Mouse (Mus musculus): ENCODE measurements around the gene Hook2. TPM values are rescaled to one million over a fixed set of nuclear protein-coding genes. Genes with fewer than 3 reads are reported as not detected.
A peak's percentile ranks its signal among the peaks of the same experiment; 100 is the strongest.

The Hook2 gene
- polyA plus RNA-seq, 1 experiment from 2014 or later, result 68.6 TPM

- WGBS, result 54% methylated on average over 5 of the region's 5 CpGs
- H3K4me3 ChIP-seq (ENCODE audit: low read depth, low read length), result no peak overlapping the region
- H3K27ac ChIP-seq (ENCODE audit: low read depth, low read length), result no peak overlapping the region
These were observed 26.8 kb downstream of the Hook2 start for GRCm38 (mm10) chr8:85017209-85017608.

GRCm38 (mm10) chr8:85021514-85022055 is 31.2 kb downstream of the Hook2 start:
- no peaks in the 10 kb centered on the region for H3K9me3 ChIP-seq (ENCODE audit: control insufficient read depth)
- H3K27ac ChIP-seq (ENCODE audit: low read depth, low read length), result no peak overlapping the region
- H3K27me3 ChIP-seq (replicated peaks; ENCODE audit: control insufficient read depth, insufficient read depth, low read length), result no peaks in the 10 kb centered on the region
- no peak overlapping the region for H3K4me3 ChIP-seq (ENCODE audit: low read depth, low read length)
- H3K36me3 ChIP-seq (ENCODE audit: control insufficient read depth, insufficient read depth), result peaks cover 54% of the 10 kb centered on the region
- 0 out of 2 replicates have a peak, but pooled peaks cover 2% of the 10 kb centered on the region for H3K4me1 ChIP-seq (replicated peaks; ENCODE audit: control insufficient read depth, insufficient read depth, low read length)
- H3K9ac ChIP-seq (ENCODE audit: low read depth, low read length), result no peak overlapping the region
- no peak for ATAC-seq
- 97% methylated on average over 3 of the region's 3 CpGs for WGBS
- H3K4me2 ChIP-seq (replicated peaks; ENCODE audit: low read depth), result no peak overlapping the region
- TF ChIP-seq CTCF (IDR thresholded peaks at IDR 0.05; ENCODE audit: low read depth), result peak; percentile 31

More at GRCm38 (mm10) chr8:85017209-85017608, 26.8 kb downstream of the Hook2 start:
- H3K36me3 ChIP-seq (ENCODE audit: control insufficient read depth, insufficient read depth), result peaks cover 37% of the 10 kb centered on the region
- H3K27me3 ChIP-seq (replicated peaks; ENCODE audit: control insufficient read depth, insufficient read depth, low read length), result peaks cover 9% of the 10 kb centered on the region
- TF ChIP-seq CTCF (IDR thresholded peaks at IDR 0.05; ENCODE audit: low read depth), result no peak
- H3K9me3 ChIP-seq (ENCODE audit: control insufficient read depth), result no peaks in the 10 kb centered on the region
- ATAC-seq, result no peak
- H3K4me2 ChIP-seq (replicated peaks; ENCODE audit: low read depth), result no peak overlapping the region
- no peak overlapping the region for H3K9ac ChIP-seq (ENCODE audit: low read depth, low read length)
- no peaks in the 10 kb centered on the region for H3K4me1 ChIP-seq (replicated peaks; ENCODE audit: control insufficient read depth, insufficient read depth, low read length)

- 0 out of 2 replicates have a peak, but pooled peaks cover 5% of the 10 kb centered on the region for H3K4me1 ChIP-seq (replicated peaks; ENCODE audit: control insufficient read depth, insufficient read depth, low read length)
- H3K27me3 ChIP-seq (replicated peaks; ENCODE audit: control insufficient read depth, insufficient read depth, low read length), result no peaks in the 10 kb centered on the region
- no peaks in the 10 kb centered on the region for H3K9me3 ChIP-seq (ENCODE audit: control insufficient read depth)
- no peak overlapping the region; the same call in 1 of the 2 replicates for H3K4me3 ChIP-seq (ENCODE audit: low read depth, low read length)
- 94% methylated on average over 3 of the region's 3 CpGs for WGBS
- TF ChIP-seq CTCF (IDR thresholded peaks at IDR 0.05; ENCODE audit: low read depth), result no peak
- peak overlapping the region; percentile 91; the same call in 1 of the 2 replicates for H3K4me2 ChIP-seq (replicated peaks; ENCODE audit: low read depth)
- no peak overlapping the region for H3K27ac ChIP-seq (ENCODE audit: low read depth, low read length)
- no peak for ATAC-seq
- peaks cover 40% of the 10 kb centered on the region for H3K36me3 ChIP-seq (ENCODE audit: control insufficient read depth, insufficient read depth)
- no peak overlapping the region for H3K9ac ChIP-seq (ENCODE audit: low read depth, low read length)
These were observed 33.4 kb downstream of the Hook2 start for GRCm38 (mm10) chr8:85023846-85024245.

GRCm38 (mm10) chr8:85025098-85025932 is 34.9 kb downstream of the Hook2 start, which contains the start of gene Asna1:
Gene Asna1, minus strand, starts transcription at chr8:85025281.
- Histone ChIP-seq H3K36me3 (ENCODE audit: control insufficient read depth, insufficient read depth) (peaks cover 33% of the 10 kb centered on the region), H3K27ac (ENCODE audit: low read depth, low read length) (peak within 1 kb of the TSS; percentile 74), H3K9ac (ENCODE audit: low read depth, low read length) (peak within 1 kb of the TSS; percentile 72), H3K4me1 (replicated peaks; ENCODE audit: control insufficient read depth, insufficient read depth, low read length) (0 out of 2 replicates have a peak, but pooled peaks cover 5% of the 10 kb centered on the region), H3K4me3 (ENCODE audit: low read depth, low read length) (peak within 1 kb of the TSS; percentile 87), H3K4me2 (replicated peaks; ENCODE audit: low read depth) (peak within 1 kb of the TSS; percentile 91), H3K9me3 (ENCODE audit: control insufficient read depth) (no peaks in the 10 kb centered on the region), H3K27me3 (replicated peaks; ENCODE audit: control insufficient read depth, insufficient read depth, low read length) (no peaks in the 10 kb centered on the region)
- no peak for TF ChIP-seq CTCF (IDR thresholded peaks at IDR 0.05; ENCODE audit: low read depth)
- 2% methylated on average over 30 of the region's 30 CpGs for WGBS
- ATAC-seq, result peak; percentile 89

- H3K9me3 ChIP-seq (ENCODE audit: control insufficient read depth), result no peaks in the 10 kb centered on the region
- peaks cover 35% of the 10 kb centered on the region for H3K36me3 ChIP-seq (ENCODE audit: control insufficient read depth, insufficient read depth)
- H3K4me3 ChIP-seq (ENCODE audit: low read depth, low read length), result peak within 1 kb of the TSS; percentile 99
- H3K27ac ChIP-seq (ENCODE audit: low read depth, low read length), result peak within 1 kb of the TSS; percentile 93
- under 1% methylated on average over 72 of the region's 75 CpGs for WGBS
- 0 out of 2 replicates have a peak, but pooled peaks cover 5% of the 10 kb centered on the region for H3K4me1 ChIP-seq (replicated peaks; ENCODE audit: control insufficient read depth, insufficient read depth, low read length)
- ATAC-seq, result peak; percentile 78
- no peaks in the 10 kb centered on the region for H3K27me3 ChIP-seq (replicated peaks; ENCODE audit: control insufficient read depth, insufficient read depth, low read length)
- H3K9ac ChIP-seq (ENCODE audit: low read depth, low read length), result peak within 1 kb of the TSS; percentile 96
- no peak for TF ChIP-seq CTCF (IDR thresholded peaks at IDR 0.05; ENCODE audit: low read depth)
- peak within 1 kb of the TSS; percentile 91 for H3K4me2 ChIP-seq (replicated peaks; ENCODE audit: low read depth)
These were observed 36.5 kb downstream of the Hook2 start, which contains the start of gene Trir for GRCm38 (mm10) chr8:85026670-85027515. Gene Trir, plus strand, starts transcription at chr8:85026823.
